In genomic region chr5:33651017-33651416, GRCm38 (mm10) we compare ENCODE assay signal across 9 mouse cellular contexts. TPM values are rescaled to one million over a fixed set of nuclear protein-coding genes. Genes with fewer than 3 reads are reported as not detected.
DNase-seq lines count a peak whose midpoint lies in the region; ATAC-seq and TF ChIP-seq lines count a peak whose summit lies in the region.
"Had no signal": no experiment of that assay in that cellular context is flagged by ENCODE, and none has a peak within 500 bp of the region (broad histone marks: within the 10 kb centered on the region; RNA-seq: fewer than 3 reads in every experiment).

No protein-coding gene starts in this region.

- peak overlapping the region; percentile 69 for H3K9ac ChIP-seq in heart, embryonic 16.5 days (ENCODE audit: low read length)
- H3K9ac ChIP-seq in hindbrain, embryonic 12.5 days = peak overlapping the region; percentile 81

- H3K9me3 ChIP-seq in heart, embryonic 16.5 days (replicated peaks; ENCODE audit: control insufficient read depth, low read length) = no peaks in the 10 kb centered on the region
- H3K9me3 ChIP-seq in hindbrain, embryonic 12.5 days (replicated peaks) = no peaks in the 10 kb centered on the region
- H3K9me3 ChIP-seq in midbrain, embryonic 10.5 days (replicated peaks) = no peaks in the 10 kb centered on the region

- H3K4me3 ChIP-seq in heart, embryonic 16.5 days (ENCODE audit: low read length) = peak overlapping the region; percentile 68
- peak overlapping the region; percentile 96 for H3K4me3 ChIP-seq in bone marrow, adult 2 months (replicated peaks; ENCODE audit: control insufficient read depth, low read depth, low read length)
- peak overlapping the region; percentile 71 for H3K4me3 ChIP-seq in hindbrain, embryonic 12.5 days
- H3K4me3 ChIP-seq in midbrain, embryonic 10.5 days = peak overlapping the region; percentile 88

- peaks cover 43% of the 10 kb centered on the region for H3K36me3 ChIP-seq in heart, embryonic 16.5 days (ENCODE audit: control insufficient read depth, insufficient read depth)
- H3K36me3 ChIP-seq in hindbrain, embryonic 12.5 days = peaks cover 39% of the 10 kb centered on the region
- H3K36me3 ChIP-seq in midbrain, embryonic 10.5 days = peaks cover 76% of the 10 kb centered on the region

- H3K27ac ChIP-seq in heart, embryonic 16.5 days (ENCODE audit: low read length) = peak overlapping the region; percentile 87
- H3K27ac ChIP-seq in bone marrow, adult 2 months (ENCODE audit: control insufficient read depth, insufficient read depth, low read depth, low read length, poor library complexity) = no peak overlapping the region; the same call in 1 of the 2 replicates
- peak overlapping the region; percentile 98 for H3K27ac ChIP-seq in hindbrain, embryonic 12.5 days
- H3K27ac ChIP-seq in midbrain, embryonic 10.5 days (replicated peaks) = peak overlapping the region; percentile 100

- ATAC-seq in heart, embryonic 16.5 days (replicated peaks; ENCODE audit: extremely low read depth, insufficient read depth, low FRiP score) = no peak
- no peak for ATAC-seq in hindbrain, embryonic 12.5 days (ENCODE audit: low FRiP score)

- no peak for TF ChIP-seq POLR2A in bone marrow, adult 2 months (IDR thresholded peaks at IDR 0.05; ENCODE audit: borderline replicate concordance, control insufficient read depth, low read depth, low read length)

- TF ChIP-seq CTCF in bone marrow, adult 2 months (IDR thresholded peaks at IDR 0.05; ENCODE audit: control insufficient read depth, insufficient read depth, low read length) = no peak

- DNase-seq in heart, adult 11 months = no peak
- no peak for DNase-seq in midbrain, embryonic 10.5 days (ENCODE audit: low spot score)
- DNase-seq in layer of hippocampus, postnatal 25 days (ENCODE audit: extremely low spot score in 1 of 2, low spot score in 1 of 2) = no peak
- DNase-seq in frontal cortex, adult 2 months (ENCODE audit: extremely low spot score in 1 of 2, low spot score in 1 of 2) = no peak
- no peak for DNase-seq in gastrocnemius, postnatal 36 days
- DNase-seq: right cerebral cortex, adult 18-20 months had no signal

- intact Hi-C loops in gastrocnemius, postnatal 36 days (cut with DNase I) = loop anchor here (10.0 kb wide), 1 partner anchor 534 kb away; the partner anchor contains the start of gene Mxd4

- H3K4me2 ChIP-seq in heart, embryonic 16.5 days (ENCODE audit: low read depth, low read length) = peak overlapping the region; percentile 74
- peak overlapping the region; percentile 79 for H3K4me2 ChIP-seq in hindbrain, embryonic 12.5 days (replicated peaks)

- H3K4me1 ChIP-seq in heart, embryonic 16.5 days (ENCODE audit: control insufficient read depth, insufficient read depth, low read length) = peaks cover 23% of the 10 kb centered on the region
- peaks cover 3% of the 10 kb centered on the region; the same call in 1 of the 2 replicates for H3K4me1 ChIP-seq in bone marrow, adult 2 months (ENCODE audit: control insufficient read depth, insufficient read depth, low read length)
- H3K4me1 ChIP-seq in hindbrain, embryonic 12.5 days = peaks cover 27% of the 10 kb centered on the region
- peaks cover 45% of the 10 kb centered on the region for H3K4me1 ChIP-seq in midbrain, embryonic 10.5 days

- H3K27me3 ChIP-seq in heart, embryonic 16.5 days (ENCODE audit: control insufficient read depth, insufficient read depth, low read length) = no peaks in the 10 kb centered on the region
- no peaks in the 10 kb centered on the region for H3K27me3 ChIP-seq in hindbrain, embryonic 12.5 days
- H3K27me3 ChIP-seq in midbrain, embryonic 10.5 days (ENCODE audit: low read depth, poor library complexity, severe bottlenecking) = no peaks in the 10 kb centered on the region

- 12% methylated on average over 2 of the region's 2 CpGs for WGBS in heart, embryonic 16.5 days
- 21% methylated on average over 2 of the region's 2 CpGs for WGBS in bone marrow, adult 2 months
- 16% methylated on average over 2 of the region's 2 CpGs for WGBS in hindbrain, embryonic 12.5 days
- 28% methylated on average over 2 of the region's 2 CpGs for WGBS in midbrain, embryonic 10.5 days

RNA-seq across cellular contexts. Expression of gene Slbp, which starts 1.4 kb away (rescaled TPM):
- 119 and 138 TPM in 2 replicates for polyA plus RNA-seq in heart, embryonic 16.5 days (2015; fragmentation: Nextera tagmentation; extraction: Ambion mirVana)
- 194 and 275 TPM in 2 replicates for polyA plus RNA-seq in bone marrow, adult 2 months (2011; ENCODE audit: insufficient read depth, insufficient read length, low replicate concordance, missing spikeins)
- polyA plus RNA-seq in hindbrain, embryonic 12.5 days (2016; fragmentation: Nextera tagmentation; extraction: Ambion mirVana) = 182 and 186 TPM in 2 replicates
- 309 and 347 TPM in 2 replicates for polyA plus RNA-seq in midbrain, embryonic 10.5 days (2016; fragmentation: Nextera tagmentation; extraction: Ambion mirVana)
- 10 to 100 TPM; 22.4 to 22.5 TPM for total RNA-seq in layer of hippocampus, postnatal 25 days (2021)
- 28.0 and 30.8 TPM in 2 replicates for polyA plus RNA-seq in frontal cortex, adult 2 months (2012; rRNA removed)
- total RNA-seq in gastrocnemius, postnatal 36 days (2021) = 1 to 10 TPM; 7.4 to 7.6 TPM

RNA-seq across cellular contexts. Expression of gene Tacc3, which starts 6.9 kb away (rescaled TPM):
- polyA plus RNA-seq in heart, embryonic 16.5 days (2015; fragmentation: Nextera tagmentation; extraction: Ambion mirVana) = 114 and 122 TPM in 2 replicates
- polyA plus RNA-seq in bone marrow, adult 2 months (2011; ENCODE audit: insufficient read depth, insufficient read length, low replicate concordance, missing spikeins) = 237 and 249 TPM in 2 replicates
- 161 TPM in 2 replicates for polyA plus RNA-seq in hindbrain, embryonic 12.5 days (2016; fragmentation: Nextera tagmentation; extraction: Ambion mirVana)
- 317 and 336 TPM in 2 replicates for polyA plus RNA-seq in midbrain, embryonic 10.5 days (2016; fragmentation: Nextera tagmentation; extraction: Ambion mirVana)
- 1 to 10 TPM; 5.2 to 8.3 TPM for total RNA-seq in layer of hippocampus, postnatal 25 days (2021)
- polyA plus RNA-seq in frontal cortex, adult 2 months (2012; rRNA removed) = 8.4 and 9.1 TPM in 2 replicates
- total RNA-seq in gastrocnemius, postnatal 36 days (2021) = 1 to 10 TPM; 1.6 to 3.1 TPM

RNA-seq across cellular contexts. Expression of gene Tmem129, which starts 7.2 kb away (rescaled TPM):
- 37.1 and 37.4 TPM in 2 replicates for polyA plus RNA-seq in heart, embryonic 16.5 days (2015; fragmentation: Nextera tagmentation; extraction: Ambion mirVana)
- polyA plus RNA-seq in bone marrow, adult 2 months (2011; ENCODE audit: insufficient read depth, insufficient read length, low replicate concordance, missing spikeins) = 8.4 and 9.7 TPM in 2 replicates
- 33.3 and 33.8 TPM in 2 replicates for polyA plus RNA-seq in hindbrain, embryonic 12.5 days (2016; fragmentation: Nextera tagmentation; extraction: Ambion mirVana)
- 38.2 and 46.0 TPM in 2 replicates for polyA plus RNA-seq in midbrain, embryonic 10.5 days (2016; fragmentation: Nextera tagmentation; extraction: Ambion mirVana)
- total RNA-seq in layer of hippocampus, postnatal 25 days (2021) = 10 to 100 TPM; 23.7 to 25.1 TPM
- polyA plus RNA-seq in frontal cortex, adult 2 months (2012; rRNA removed) = 34.8 and 36.3 TPM in 2 replicates
- 1 to 10 TPM; 6.1 to 9.7 TPM for total RNA-seq in gastrocnemius, postnatal 36 days (2021)

RNA-seq across cellular contexts. Expression of gene Gm9903, which starts 21.3 kb away (rescaled TPM):
- polyA plus RNA-seq in heart, embryonic 16.5 days (2015; fragmentation: Nextera tagmentation; extraction: Ambion mirVana) = 0.65 and 1.00 TPM in 2 replicates
- polyA plus RNA-seq in bone marrow, adult 2 months (2011; ENCODE audit: insufficient read depth, insufficient read length, low replicate concordance, missing spikeins) = not detected in 2 replicates
- 0.35 and 1.3 TPM in 2 replicates for polyA plus RNA-seq in hindbrain, embryonic 12.5 days (2016; fragmentation: Nextera tagmentation; extraction: Ambion mirVana)
- 0.27 and 0.71 TPM in 2 replicates for polyA plus RNA-seq in midbrain, embryonic 10.5 days (2016; fragmentation: Nextera tagmentation; extraction: Ambion mirVana)
- 1 to 10 TPM in 1 of 2 experiments, under 1 TPM in 1; 0.59 to 1.4 TPM for total RNA-seq in layer of hippocampus, postnatal 25 days (2021)
- polyA plus RNA-seq in frontal cortex, adult 2 months (2012; rRNA removed) = 0.61 and 0.72 TPM in 2 replicates
- under 1 TPM; 0.42 to 0.54 TPM for total RNA-seq in gastrocnemius, postnatal 36 days (2021)

RNA-seq across cellular contexts. Expression of gene Fam53a, which starts 21.6 kb away (rescaled TPM):
- polyA plus RNA-seq in heart, embryonic 16.5 days (2015; fragmentation: Nextera tagmentation; extraction: Ambion mirVana) = 52.2 and 56.2 TPM in 2 replicates
- 6.6 and 11.1 TPM in 2 replicates for polyA plus RNA-seq in bone marrow, adult 2 months (2011; ENCODE audit: insufficient read depth, insufficient read length, low replicate concordance, missing spikeins)
- 42.3 and 50.8 TPM in 2 replicates for polyA plus RNA-seq in hindbrain, embryonic 12.5 days (2016; fragmentation: Nextera tagmentation; extraction: Ambion mirVana)
- 63.9 and 70.4 TPM in 2 replicates for polyA plus RNA-seq in midbrain, embryonic 10.5 days (2016; fragmentation: Nextera tagmentation; extraction: Ambion mirVana)
- total RNA-seq in layer of hippocampus, postnatal 25 days (2021) = 10 to 100 TPM; 25.5 to 25.7 TPM
- polyA plus RNA-seq in frontal cortex, adult 2 months (2012; rRNA removed) = 18.8 and 20.1 TPM in 2 replicates
- total RNA-seq in gastrocnemius, postnatal 36 days (2021) = 10 to 100 TPM; 56.9 to 61.8 TPM

Comparison
In these comparisons a context has a peak if more than half of its experiments do, and no peak if none do; other contexts are left out.
1. RNA of gene Tacc3, which starts 6.9 kb away (polyA plus RNA-seq): 317 to 336 TPM in midbrain, embryonic 10.5 days, 237 to 249 TPM in bone marrow, adult 2 months, 161 TPM in hindbrain, embryonic 12.5 days and 114 to 122 TPM in heart, embryonic 16.5 days; 8.4 to 9.1 TPM in frontal cortex, adult 2 months; every median in the first group is over 10 times any median in the second.
2. Peak in every context shown above with its lines, with median percentiles within 50 percentile points of each other: H3K4me3 ChIP-seq.